In the genomic region with DNA sequence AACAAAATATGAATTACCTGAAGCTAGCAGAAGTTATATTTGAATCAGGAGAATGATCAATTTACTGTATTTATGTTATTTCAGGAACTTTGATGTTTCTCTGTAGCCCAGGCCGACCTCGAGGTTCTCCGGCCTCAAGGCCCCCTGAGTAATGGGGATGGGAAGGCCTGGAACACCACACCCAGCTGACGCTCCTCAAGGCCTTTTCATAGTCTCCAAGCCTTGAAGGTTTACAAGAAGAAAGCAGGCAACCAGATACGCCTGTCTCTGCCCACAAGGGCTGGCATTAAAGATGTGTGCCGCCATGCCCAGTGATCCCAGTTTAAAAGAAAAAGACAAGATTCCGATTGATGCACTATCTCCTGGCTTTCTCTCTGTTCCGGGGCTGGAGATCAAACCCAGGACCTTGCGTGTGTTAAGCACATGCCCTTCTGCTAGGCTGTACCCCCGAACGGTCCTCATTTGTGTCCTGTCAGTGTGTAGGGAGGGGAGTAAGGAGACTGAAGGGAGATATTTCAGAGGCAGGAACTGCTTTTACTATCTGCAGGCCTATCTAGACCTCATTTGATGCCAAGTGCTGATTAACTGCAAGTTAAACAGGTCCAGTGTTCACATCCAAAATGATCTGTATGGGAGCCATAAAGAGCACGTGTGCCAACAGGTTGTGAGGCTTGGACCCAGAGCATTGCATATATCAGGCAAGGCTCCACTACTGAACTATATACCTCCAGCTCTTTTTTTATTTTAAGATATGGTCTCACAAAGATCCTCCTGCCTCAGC, we compare ENCODE assay signal across 10 mouse cellular contexts. TPM values are rescaled to one million over a fixed set of nuclear protein-coding genes. Genes with fewer than 3 reads are reported as not detected.
DNase-seq lines count a peak whose midpoint lies in the region; ATAC-seq and TF ChIP-seq lines count a peak whose summit lies in the region.
"Had no signal": no experiment of that assay in that cellular context is flagged by ENCODE, and none has a peak within 500 bp of the region (broad histone marks: within the 10 kb centered on the region; RNA-seq: fewer than 3 reads in every experiment).

No protein-coding gene starts in this region.

- no peak for DNase-seq in lung, embryonic 14.5 days
- no peak for DNase-seq in lung, postnatal 25 days (ENCODE audit: low spot score)
- DNase-seq in limb, embryonic 10.5 days (ENCODE audit: low spot score): no peak
- no peak for DNase-seq in thymus, postnatal 25 days
- DNase-seq in ovary, postnatal 36 days (ENCODE audit: low spot score): no peak
- no peak for DNase-seq in heart, adult 8-10 months (ENCODE audit: low spot score)
- DNase-seq: right cerebral cortex, adult 18-20 months had no signal

- 0 out of 2 replicates have a peak overlapping the region, but pooled peaks have one; percentile 59 for H3K4me3 ChIP-seq in lung, embryonic 14.5 days (ENCODE audit: low read depth, low read length)
- peak overlapping the region; percentile 79; the same call in 1 of the 2 replicates for H3K4me3 ChIP-seq in embryonic facial prominence, embryonic 15.5 days (replicated peaks)
- peak overlapping the region; percentile 80 for H3K4me3 ChIP-seq in limb, embryonic 10.5 days
- H3K4me3 ChIP-seq in neural tube, embryonic 14.5 days (ENCODE audit: low read depth, low read length): no peak overlapping the region

- H3K4me1 ChIP-seq in lung, embryonic 14.5 days (ENCODE audit: insufficient read depth): peaks cover 5% of the 10 kb centered on the region; the same call in 1 of the 2 replicates
- peaks cover 28% of the 10 kb centered on the region for H3K4me1 ChIP-seq in embryonic facial prominence, embryonic 15.5 days
- peaks cover 26% of the 10 kb centered on the region for H3K4me1 ChIP-seq in limb, embryonic 10.5 days
- peaks cover 21% of the 10 kb centered on the region for H3K4me1 ChIP-seq in neural tube, embryonic 14.5 days (ENCODE audit: control insufficient read depth, insufficient read depth, low read length)

- H3K36me3 ChIP-seq in lung, embryonic 14.5 days (ENCODE audit: insufficient read depth): peaks cover 16% of the 10 kb centered on the region; the same call in 1 of the 2 replicates
- H3K36me3 ChIP-seq in embryonic facial prominence, embryonic 15.5 days: peaks cover 15% of the 10 kb centered on the region
- H3K36me3 ChIP-seq in limb, embryonic 10.5 days: peaks cover 14% of the 10 kb centered on the region
- H3K36me3 ChIP-seq in neural tube, embryonic 14.5 days (ENCODE audit: control insufficient read depth, insufficient read depth, low read length): peaks cover 11% of the 10 kb centered on the region; the same call in 1 of the 2 replicates

- ATAC-seq in lung, embryonic 14.5 days (ENCODE audit: insufficient read depth): no peak
- no peak for ATAC-seq in embryonic facial prominence, embryonic 15.5 days (ENCODE audit: insufficient number of reproducible peaks, low FRiP score, low TSS enrichment, low read depth)
- no peak for ATAC-seq in neural tube, embryonic 14.5 days (ENCODE audit: low read depth)

- WGBS in lung, embryonic 14.5 days: 85% methylated on average over 12 of the region's 12 CpGs
- 76% methylated on average over 12 of the region's 12 CpGs for WGBS in embryonic facial prominence, embryonic 15.5 days
- 90% methylated on average over 12 of the region's 12 CpGs for WGBS in limb, embryonic 10.5 days
- WGBS in neural tube, embryonic 14.5 days: 89% methylated on average over 12 of the region's 12 CpGs

- H3K27ac ChIP-seq in lung, embryonic 14.5 days (ENCODE audit: low read depth): no peak overlapping the region
- no peak overlapping the region for H3K27ac ChIP-seq in embryonic facial prominence, embryonic 15.5 days (replicated peaks)
- H3K27ac ChIP-seq in limb, embryonic 10.5 days: no peak overlapping the region
- no peak overlapping the region for H3K27ac ChIP-seq in neural tube, embryonic 14.5 days (ENCODE audit: low read depth, low read length)

- H3K4me2 ChIP-seq in lung, embryonic 14.5 days: peak overlapping the region; percentile 75
- H3K4me2 ChIP-seq in embryonic facial prominence, embryonic 15.5 days (replicated peaks): peak overlapping the region; percentile 72
- peak overlapping the region; percentile 57; the same call in 1 of the 2 replicates for H3K4me2 ChIP-seq in neural tube, embryonic 14.5 days (ENCODE audit: low read depth, low read length)

- H3K9ac ChIP-seq in lung, embryonic 14.5 days: no peak overlapping the region
- H3K9ac ChIP-seq in embryonic facial prominence, embryonic 15.5 days: 0 out of 2 replicates have a peak overlapping the region, but pooled peaks have one; percentile 7
- no peak overlapping the region for H3K9ac ChIP-seq in neural tube, embryonic 14.5 days (replicated peaks; ENCODE audit: low read depth, low read length)

- no peaks in the 10 kb centered on the region for H3K27me3 ChIP-seq in lung, embryonic 14.5 days (ENCODE audit: insufficient read depth, low read length)
- no peaks in the 10 kb centered on the region for H3K27me3 ChIP-seq in embryonic facial prominence, embryonic 15.5 days
- no peaks in the 10 kb centered on the region for H3K27me3 ChIP-seq in limb, embryonic 10.5 days (ENCODE audit: low read depth, poor library complexity, severe bottlenecking)
- H3K27me3 ChIP-seq in neural tube, embryonic 14.5 days (ENCODE audit: control insufficient read depth, insufficient read depth, low read length): no peaks in the 10 kb centered on the region

- TF ChIP-seq CTCF in lung, embryonic 14.5 days (IDR thresholded peaks at IDR 0.05; ENCODE audit: low read depth): no peak

- no peaks in the 10 kb centered on the region for H3K9me3 ChIP-seq in lung, embryonic 14.5 days (ENCODE audit: low read depth, low read length)
- no peaks in the 10 kb centered on the region for H3K9me3 ChIP-seq in embryonic facial prominence, embryonic 15.5 days (replicated peaks)
- no peaks in the 10 kb centered on the region for H3K9me3 ChIP-seq in limb, embryonic 10.5 days (replicated peaks)
- no peaks in the 10 kb centered on the region for H3K9me3 ChIP-seq in neural tube, embryonic 14.5 days (ENCODE audit: control insufficient read depth, low read length)

RNA-seq across cellular contexts. Expression of gene Prune1, which starts 2.8 kb away (rescaled TPM):
- polyA plus RNA-seq in lung, embryonic 14.5 days (2014; fragmentation: Nextera tagmentation; extraction: Ambion mirVana): 20.0 and 23.5 TPM in 2 replicates
- polyA plus RNA-seq in embryonic facial prominence, embryonic 15.5 days (2015; fragmentation: Nextera tagmentation; extraction: Ambion mirVana): 26.0 and 26.5 TPM in 2 replicates
- polyA plus RNA-seq in limb, embryonic 10.5 days (2016; fragmentation: Nextera tagmentation; extraction: Ambion mirVana): 27.7 and 30.5 TPM in 2 replicates
- polyA plus RNA-seq in neural tube, embryonic 14.5 days (2014; fragmentation: Nextera tagmentation; extraction: Ambion mirVana): 59.1 and 66.7 TPM in 2 replicates
- 10 to 100 TPM; 26.3 to 27.9 (median 27.2) TPM for total RNA-seq in heart, adult 8-10 months (2022)

RNA-seq across cellular contexts. Expression of gene Mindy1, which starts 3.5 kb away (rescaled TPM):
- polyA plus RNA-seq in lung, embryonic 14.5 days (2014; fragmentation: Nextera tagmentation; extraction: Ambion mirVana): 36.5 and 40.0 TPM in 2 replicates
- 48.1 and 54.0 TPM in 2 replicates for polyA plus RNA-seq in embryonic facial prominence, embryonic 15.5 days (2015; fragmentation: Nextera tagmentation; extraction: Ambion mirVana)
- polyA plus RNA-seq in limb, embryonic 10.5 days (2016; fragmentation: Nextera tagmentation; extraction: Ambion mirVana): 25.8 and 33.0 TPM in 2 replicates
- 37.2 and 47.3 TPM in 2 replicates for polyA plus RNA-seq in neural tube, embryonic 14.5 days (2014; fragmentation: Nextera tagmentation; extraction: Ambion mirVana)
- 10 to 100 TPM; 19.5 to 23.8 (median 21.3) TPM for total RNA-seq in heart, adult 8-10 months (2022)

RNA-seq across cellular contexts. Expression of gene Anxa9, which starts 22.3 kb away (rescaled TPM):
- polyA plus RNA-seq in lung, embryonic 14.5 days (2014; fragmentation: Nextera tagmentation; extraction: Ambion mirVana): 1.8 and 2.0 TPM in 2 replicates
- 8.8 and 11.6 TPM in 2 replicates for polyA plus RNA-seq in embryonic facial prominence, embryonic 15.5 days (2015; fragmentation: Nextera tagmentation; extraction: Ambion mirVana)
- 1.2 and 1.6 TPM in 2 replicates for polyA plus RNA-seq in limb, embryonic 10.5 days (2016; fragmentation: Nextera tagmentation; extraction: Ambion mirVana)
- polyA plus RNA-seq in neural tube, embryonic 14.5 days (2014; fragmentation: Nextera tagmentation; extraction: Ambion mirVana): 0.18 and 0.28 TPM in 2 replicates
- total RNA-seq in heart, adult 8-10 months (2022): 1 to 10 TPM in 1 of 4 experiments, under 1 TPM in 2, not detected in 1; 0.52 to 1.5 (median 0.66) TPM

RNA-seq across cellular contexts. Expression of gene Cers2, which starts 29.9 kb away (rescaled TPM):
- 170 and 185 TPM in 2 replicates for polyA plus RNA-seq in lung, embryonic 14.5 days (2014; fragmentation: Nextera tagmentation; extraction: Ambion mirVana)
- 146 and 153 TPM in 2 replicates for polyA plus RNA-seq in embryonic facial prominence, embryonic 15.5 days (2015; fragmentation: Nextera tagmentation; extraction: Ambion mirVana)
- 131 and 144 TPM in 2 replicates for polyA plus RNA-seq in limb, embryonic 10.5 days (2016; fragmentation: Nextera tagmentation; extraction: Ambion mirVana)
- polyA plus RNA-seq in neural tube, embryonic 14.5 days (2014; fragmentation: Nextera tagmentation; extraction: Ambion mirVana): 75.0 and 85.1 TPM in 2 replicates
- total RNA-seq in heart, adult 8-10 months (2022): 10 to 100 TPM; 30.6 to 35.5 (median 33.4) TPM

RNA-seq across cellular contexts. Expression of gene Bnipl, which starts 33.7 kb away (rescaled TPM):
- 5.0 and 6.1 TPM in 2 replicates for polyA plus RNA-seq in lung, embryonic 14.5 days (2014; fragmentation: Nextera tagmentation; extraction: Ambion mirVana)
- 10.3 and 10.7 TPM in 2 replicates for polyA plus RNA-seq in embryonic facial prominence, embryonic 15.5 days (2015; fragmentation: Nextera tagmentation; extraction: Ambion mirVana)
- polyA plus RNA-seq in limb, embryonic 10.5 days (2016; fragmentation: Nextera tagmentation; extraction: Ambion mirVana): 0.35 and 0.79 TPM in 2 replicates
- 0.28 TPM in 1 of 2 replicates, not detected in the other for polyA plus RNA-seq in neural tube, embryonic 14.5 days (2014; fragmentation: Nextera tagmentation; extraction: Ambion mirVana)
- not detected for total RNA-seq in heart, adult 8-10 months (2022)
- total RNA-seq: hematopoietic stem cell, adult 5-6 weeks had no signal
